Mouse (Mus musculus): Measurements from ENCODE around the gene Dusp16.

DNA sequence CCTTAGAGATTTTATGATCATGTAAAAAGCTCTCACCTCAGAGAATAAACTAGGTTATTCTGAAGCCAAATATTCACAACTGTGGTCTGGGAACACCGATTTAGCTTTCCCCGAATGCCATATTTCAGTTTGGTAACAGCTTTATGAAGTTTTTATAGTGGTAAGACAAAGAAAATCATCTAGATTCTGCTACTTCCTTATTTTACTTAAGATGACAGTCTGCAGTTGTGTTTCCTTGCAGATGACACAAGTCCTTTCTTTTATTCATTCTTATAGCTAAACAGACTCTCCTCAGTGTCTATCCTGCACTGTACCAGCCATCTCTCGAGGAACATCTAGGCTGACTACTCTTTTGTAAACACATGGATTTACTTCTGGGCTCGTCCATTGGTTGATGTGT lies 86.0 kb downstream of the Dusp16 start:
- no peak for TF ChIP-seq ZC3H11A (IDR thresholded peaks at IDR 0.05; ENCODE audit: borderline replicate concordance, low read depth, low read length)
- TF ChIP-seq ZNF384 (IDR thresholded peaks at IDR 0.05; ENCODE audit: low read depth, low read length) = no peak

Data from ES-E14 (cell line).